Mouse (Mus musculus) cortical plate, adult 2 months (tissue): ENCODE data around the gene Ndufs4. TPM values are rescaled to one million over a fixed set of nuclear protein-coding genes. Genes with fewer than 3 reads are reported as not detected.
A peak's percentile ranks its signal among the peaks of the same experiment; 100 is the strongest.

Source experiments
- H3K27ac ChIP-seq: fragments of 200-500 bp; 2 replicates; pipeline ENCODE4 v1.5.1; 2012; ENCODE audit warnings: low read length, control low read depth, inconsistent platforms; ENCODE audit not compliant: insufficient read depth
- H3K4me1 ChIP-seq: fragments of 200-500 bp; 2 replicates; pipeline ENCODE4 v1.6.1; 2011; ENCODE audit warnings: low read length; ENCODE audit not compliant: control insufficient read depth, insufficient read depth
- H3K4me3 ChIP-seq: fragments of 200-500 bp; 2 replicates; pipeline ENCODE4 v1.5.1; 2011; ENCODE audit warnings: mild to moderate bottlenecking, low read length, control low read depth; ENCODE audit not compliant: insufficient read depth
- CTCF ChIP-seq: fragments of 200-500 bp; IDR thresholded peaks from 2 replicates; pipeline ENCODE4 v1.5.1; 2011; ENCODE audit warnings: mild to moderate bottlenecking, control low read depth, low read length; ENCODE audit not compliant: insufficient read depth; ENCODE audit errors: extremely low read depth
- POLR2A ChIP-seq: fragments of 200-500 bp; IDR thresholded peaks from 2 replicates; pipeline ENCODE4 v1.6.1; 2011; ENCODE audit warnings: mild to moderate bottlenecking, low read length, control low read depth; ENCODE audit not compliant: insufficient read depth; ENCODE audit errors: extremely low read depth
- polyA plus RNA-seq: library from polyadenylated mRNA; depleted of rRNA; stranded (reverse); fragments of >200 nt; gene quantifications from 2 replicates; pipeline ENCODE4 v1.2.3, GENCODE M21; 2012; rRNA removed

Ndufs4 gene
- 125 and 133 TPM in 2 replicates for polyA plus RNA-seq

GRCm38 (mm10) chr13:114388211-114388965 is at the start of gene Ndufs4:
Gene Ndufs4, minus strand, starts transcription at chr13:114388258.
- Histone ChIP-seq H3K4me1 (no peaks in the 10 kb centered on the region), H3K27ac (peak within 1 kb of the TSS; percentile 89), H3K4me3 (peak within 1 kb of the TSS; percentile 90)
- TF ChIP-seq CTCF = no peak
- no peak for TF ChIP-seq POLR2A

DNA sequence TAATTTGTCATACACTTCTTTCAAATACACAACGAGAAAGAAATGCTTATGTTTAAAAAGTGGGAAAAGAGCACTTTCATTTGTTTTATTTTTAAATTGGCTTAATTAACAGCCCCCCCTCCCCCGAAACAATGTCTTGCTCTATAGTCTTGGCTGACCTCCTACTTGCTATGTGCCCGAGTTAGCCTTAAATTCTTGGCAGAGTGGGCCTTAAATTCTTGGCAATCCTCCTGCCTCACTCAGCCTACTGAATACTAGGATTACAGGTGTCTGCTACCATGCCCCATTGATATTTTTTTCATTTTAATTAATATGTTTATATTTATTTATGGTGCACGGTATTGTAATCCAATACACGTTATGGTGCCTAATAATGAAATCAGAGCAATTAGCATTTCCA is 44.4 kb upstream of the Ndufs4 start:
- Histone ChIP-seq H3K4me3 (no peak overlapping the region), H3K27ac (no peak overlapping the region), H3K4me1 (no peaks in the 10 kb centered on the region)
- TF ChIP-seq POLR2A (no peak), CTCF (no peak)

- Histone ChIP-seq H3K4me3 (no peak overlapping the region), H3K4me1 (no peaks in the 10 kb centered on the region), H3K27ac (no peak overlapping the region)
- TF ChIP-seq POLR2A = no peak
- TF ChIP-seq CTCF = no peak
These were observed 37.2 kb upstream of the Ndufs4 start for GRCm38 (mm10) chr13:114425230-114425629.

DNA sequence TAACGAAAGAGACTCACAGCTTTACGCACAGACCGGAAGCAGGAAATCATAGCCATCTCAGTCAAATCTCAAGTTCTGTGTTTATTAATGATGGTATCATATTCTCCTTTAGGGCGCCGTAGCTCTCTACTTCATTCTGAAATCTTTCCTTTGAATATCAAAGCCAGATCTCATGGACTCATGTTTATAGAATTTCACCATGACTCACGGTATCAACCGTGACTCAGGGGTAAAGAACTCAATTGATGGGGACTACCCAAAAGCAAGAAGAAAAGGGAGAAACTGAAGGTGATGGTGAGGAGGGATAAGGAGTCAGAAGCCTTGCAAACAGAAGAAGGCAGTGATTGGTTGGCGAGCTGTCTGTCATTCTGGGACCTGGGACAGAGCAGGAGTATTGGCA is 32.2 kb upstream of the Ndufs4 start:
- no peak overlapping the region for H3K27ac ChIP-seq
- TF ChIP-seq CTCF = no peak
- no peak for TF ChIP-seq POLR2A
- H3K4me1 ChIP-seq = no peaks in the 10 kb centered on the region
- no peak overlapping the region for H3K4me3 ChIP-seq

DNA sequence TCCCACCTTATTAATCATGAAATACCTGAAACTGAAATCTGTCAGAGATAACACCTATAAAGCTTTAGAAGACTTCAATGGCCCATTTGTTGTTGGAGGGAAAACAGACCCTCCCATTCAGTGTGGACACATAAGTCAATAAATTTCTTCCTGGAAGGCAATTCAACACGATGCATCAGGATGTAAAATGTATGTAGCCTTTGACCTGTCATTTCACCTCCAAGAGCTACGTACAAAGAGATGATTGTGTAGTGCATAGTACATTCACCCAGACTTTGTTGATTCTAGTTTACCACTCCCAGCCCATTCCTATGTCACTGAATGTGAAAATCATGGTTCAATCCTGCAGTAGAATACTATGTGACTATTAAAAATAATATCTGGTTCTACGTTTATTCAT is 31.3 kb upstream of the Ndufs4 start:
- no peaks in the 10 kb centered on the region for H3K4me1 ChIP-seq
- no peak overlapping the region for H3K4me3 ChIP-seq
- TF ChIP-seq CTCF = no peak
- TF ChIP-seq POLR2A = no peak
- H3K27ac ChIP-seq = no peak overlapping the region

GRCm38 (mm10) chr13:114412326-114412725 is 24.3 kb upstream of the Ndufs4 start:
- no peak overlapping the region for H3K27ac ChIP-seq
- TF ChIP-seq CTCF (no peak), POLR2A (no peak)
- H3K4me3 ChIP-seq = no peak overlapping the region
- H3K4me1 ChIP-seq = no peaks in the 10 kb centered on the region

GRCm38 (mm10) chr13:114406866-114407265 is 18.8 kb upstream of the Ndufs4 start:
- TF ChIP-seq POLR2A (no peak), CTCF (no peak)
- H3K4me1 ChIP-seq = no peaks in the 10 kb centered on the region
- H3K4me3 ChIP-seq = no peak overlapping the region
- no peak overlapping the region for H3K27ac ChIP-seq

GRCm38 (mm10) chr13:114406424-114406823 is 18.4 kb upstream of the Ndufs4 start:
- no peak overlapping the region for H3K4me3 ChIP-seq
- TF ChIP-seq POLR2A (no peak), CTCF (no peak)
- no peak overlapping the region for H3K27ac ChIP-seq
- H3K4me1 ChIP-seq = no peaks in the 10 kb centered on the region

- no peak for TF ChIP-seq CTCF
- no peak for TF ChIP-seq POLR2A
These were observed 17.1 kb upstream of the Ndufs4 start for GRCm38 (mm10) chr13:114405100-114405715.

GRCm38 (mm10) chr13:114398906-114399305 is 10.8 kb upstream of the Ndufs4 start:
- Histone ChIP-seq H3K4me1 (no peaks in the 10 kb centered on the region), H3K27ac (no peak overlapping the region), H3K4me3 (no peak overlapping the region)
- no peak for TF ChIP-seq CTCF
- TF ChIP-seq POLR2A = no peak

More at GRCm38 (mm10) chr13:114405100-114405715, 17.1 kb upstream of the Ndufs4 start:
- no peak overlapping the region for H3K4me3 ChIP-seq
- no peaks in the 10 kb centered on the region for H3K4me1 ChIP-seq
- no peak overlapping the region for H3K27ac ChIP-seq
